Mouse (Mus musculus) lung, adult 2 months (tissue): ENCODE results near the gene Defb18. TPM values are rescaled to one million over a fixed set of nuclear protein-coding genes. Genes with fewer than 3 reads are reported as not detected.
"Not testable (repeated sequence)": the region's sequence is repeated elsewhere in the genome, so short reads cannot be mapped to it uniquely, and the experiment has no call there.

Experiments
- DNase-seq: peaks from one replicate; pipeline ENCODE4 v3.0.0; 2022
- H3K4me1 ChIP-seq: fragments of 200-500 bp; 2 replicates; pipeline ENCODE4 v1.6.1; 2011; ENCODE audit warnings: low read length; ENCODE audit not compliant: control insufficient read depth, insufficient read depth
- H3K4me3 ChIP-seq: fragments of 200-500 bp; replicated peaks from 2 replicates; pipeline ENCODE3; 2011; ENCODE audit warnings: low read depth, mild to moderate bottlenecking, control low read depth, low read length; ENCODE audit errors: extremely low read depth
- CTCF ChIP-seq: fragments of 200-500 bp; IDR thresholded peaks from 2 replicates; pipeline ENCODE4 v1.5.1; 2011; ENCODE audit warnings: mild to moderate bottlenecking, low read length, control low read depth; ENCODE audit not compliant: insufficient read depth
- POLR2A ChIP-seq: fragments of 200-500 bp; IDR thresholded peaks from 2 replicates; pipeline ENCODE4 v1.6.1; 2011; ENCODE audit warnings: low read depth, mild to moderate bottlenecking, control low read depth, low read length, borderline replicate concordance; ENCODE audit errors: extremely low read depth
- WGBS: fragments of 180-500 bp; shearing (Covaris S2); methylation state at CpG from one replicate; pipeline ENCODE4 v1.1.7; 2018; 5-methylcytosine and 5-hydroxymethylcytosine counted together
- polyA plus RNA-seq: library from polyadenylated mRNA; depleted of rRNA; stranded (reverse); fragments of >200 nt; gene quantifications from 2 replicates; pipeline ENCODE4 v1.2.3, GENCODE M21; 2012; rRNA removed

The Defb18 gene
- polyA plus RNA-seq = not detected in 2 replicates

DNA sequence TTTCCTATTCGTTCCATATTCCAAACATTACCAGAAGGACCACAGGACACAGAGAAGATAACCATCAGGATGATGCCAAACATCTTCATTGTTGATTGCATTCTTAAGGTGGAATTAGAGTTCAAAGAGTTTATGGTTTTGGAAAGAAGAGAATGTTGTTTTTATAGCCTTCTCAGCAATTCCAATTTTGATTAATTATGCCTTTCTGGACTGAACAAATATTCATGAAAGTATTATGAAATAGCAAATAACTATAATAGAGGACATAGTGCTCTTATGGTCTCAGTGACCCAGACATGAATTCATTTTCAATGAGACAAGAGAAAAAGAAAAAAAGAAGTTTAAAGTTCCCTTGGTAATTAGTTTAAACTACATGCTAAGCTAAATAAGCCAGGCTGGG lies at the start of gene Defb18:
Gene Defb18 (minus strand): TSS at position 101 of the 400 bp plus-strand sequence.
- no peaks in the 10 kb centered on the region for H3K4me1 ChIP-seq
- WGBS = 49% methylated on average over 1 of the region's 1 CpGs
- DNase-seq = no peak
- no peak for TF ChIP-seq CTCF
- TF ChIP-seq POLR2A = no peak
- no peak within 1 kb of the TSS for H3K4me3 ChIP-seq

DNA sequence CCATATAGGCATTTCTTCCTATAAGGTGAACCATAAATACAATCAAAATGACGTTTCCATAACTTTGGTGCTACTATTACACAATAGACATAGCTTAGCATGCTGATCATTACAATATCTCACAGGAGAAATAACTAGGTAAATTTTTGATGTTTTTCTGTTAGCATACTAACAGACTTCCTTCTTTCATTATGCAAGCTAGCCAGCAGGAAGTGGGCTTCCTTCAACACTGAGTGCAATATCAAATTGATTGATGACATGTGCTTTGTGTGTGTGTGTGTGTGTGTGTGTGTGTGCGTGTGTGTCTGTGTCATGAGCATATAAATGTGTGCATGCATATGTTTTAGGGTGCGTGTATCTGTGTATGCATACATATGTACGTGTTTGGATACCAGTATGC lies 33.9 kb upstream of the Defb18 start:
- TF ChIP-seq POLR2A (no peak), CTCF (no peak)
- Histone ChIP-seq H3K4me3 (no peak overlapping the region), H3K4me1 (no peaks in the 10 kb centered on the region)
- 59% methylated on average over 4 of the region's 4 CpGs for WGBS
- DNase-seq = no peak

DNA sequence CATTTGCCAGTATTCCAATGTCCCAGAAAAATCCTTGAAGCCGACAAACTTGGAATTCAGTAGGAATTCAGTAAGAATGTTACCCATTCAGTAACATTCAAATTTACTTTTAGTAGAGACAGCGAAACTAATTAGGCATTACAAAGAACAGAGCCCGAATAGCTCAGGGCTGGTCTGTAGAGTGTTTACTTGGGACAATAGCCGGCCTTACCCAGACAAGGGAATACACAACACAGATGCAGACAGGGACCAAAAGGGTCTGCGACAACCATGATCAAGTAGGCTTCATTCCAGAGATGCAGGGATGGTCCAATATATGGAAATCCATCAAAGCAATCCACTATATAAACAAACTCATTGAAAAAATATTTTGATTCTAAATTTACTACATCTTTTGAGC lies 31.6 kb upstream of the Defb18 start:
- Histone ChIP-seq H3K4me1 (no peaks in the 10 kb centered on the region), H3K4me3 (no peak overlapping the region)
- 82% methylated on average over 5 of the region's 5 CpGs for WGBS
- DNase-seq = no peak
- TF ChIP-seq CTCF = no peak
- TF ChIP-seq POLR2A = no peak

DNA sequence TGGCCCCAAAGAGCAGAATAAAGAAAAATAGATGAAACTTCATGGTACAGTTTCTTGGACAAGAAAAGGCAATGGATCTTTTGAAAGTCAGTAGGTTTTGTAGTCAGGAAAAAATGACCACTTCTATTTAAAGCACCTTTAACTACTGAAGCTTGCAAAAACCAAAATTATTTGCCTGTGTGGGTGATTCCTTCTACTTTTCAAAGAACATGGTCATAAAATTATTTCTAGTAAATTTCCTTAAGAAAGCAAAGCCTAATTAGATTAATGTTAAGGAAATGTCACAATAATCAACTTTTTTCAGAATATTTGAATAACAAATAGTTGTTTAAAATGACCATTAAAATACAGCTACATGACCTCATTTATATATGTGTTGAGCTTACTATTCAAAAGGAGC lies 27.8 kb upstream of the Defb18 start, which contains the start of gene Defb41:
Gene Defb41 (minus strand): TSS at position 101 of the 400 bp plus-strand sequence.
- TF ChIP-seq CTCF (no peak), POLR2A (no peak)
- H3K4me1 ChIP-seq = no peaks in the 10 kb centered on the region
- no peak within 1 kb of the TSS for H3K4me3 ChIP-seq
- no peak for DNase-seq

DNA sequence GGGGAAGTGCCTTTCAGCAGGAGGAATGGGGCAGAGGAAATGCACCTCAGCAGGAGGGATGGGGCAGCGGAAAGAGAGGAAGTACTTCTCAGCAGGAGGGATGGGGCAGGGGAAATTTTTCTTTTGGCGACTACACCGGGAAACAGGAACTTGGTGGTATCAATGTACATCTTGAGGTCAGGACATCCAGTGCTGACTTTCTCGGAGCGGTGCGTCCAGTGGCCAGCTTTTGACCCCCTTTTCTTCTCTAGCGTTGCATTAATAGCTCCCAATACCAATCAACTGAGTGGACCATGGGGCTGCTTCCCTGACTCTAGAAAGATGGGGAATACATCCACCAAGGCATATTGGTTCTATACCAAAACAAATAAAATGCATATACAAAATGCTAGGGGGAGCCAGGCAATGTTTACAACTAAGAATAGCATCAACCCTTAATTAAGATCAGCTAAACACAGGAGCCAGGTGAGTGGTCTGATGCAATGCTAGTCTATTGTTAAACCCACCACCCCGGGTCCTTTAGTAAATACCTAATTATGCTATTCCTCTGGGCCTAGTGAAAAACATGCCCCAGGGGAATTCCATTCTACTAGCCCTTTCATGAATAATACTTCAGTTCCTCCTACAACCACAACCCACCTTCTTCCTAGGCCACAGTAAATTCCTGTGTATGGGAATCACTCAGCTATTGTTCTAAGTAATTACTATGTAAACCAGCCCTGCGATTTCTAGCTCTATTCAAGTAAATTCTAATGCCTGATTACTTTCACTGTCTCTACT lies 8.7 kb upstream of the Defb18 start:
- H3K4me3 ChIP-seq, H3K4me1 ChIP-seq, DNase-seq: not testable (repeated sequence)
- 82% methylated on average over 9 of the region's 9 CpGs for WGBS

DNA sequence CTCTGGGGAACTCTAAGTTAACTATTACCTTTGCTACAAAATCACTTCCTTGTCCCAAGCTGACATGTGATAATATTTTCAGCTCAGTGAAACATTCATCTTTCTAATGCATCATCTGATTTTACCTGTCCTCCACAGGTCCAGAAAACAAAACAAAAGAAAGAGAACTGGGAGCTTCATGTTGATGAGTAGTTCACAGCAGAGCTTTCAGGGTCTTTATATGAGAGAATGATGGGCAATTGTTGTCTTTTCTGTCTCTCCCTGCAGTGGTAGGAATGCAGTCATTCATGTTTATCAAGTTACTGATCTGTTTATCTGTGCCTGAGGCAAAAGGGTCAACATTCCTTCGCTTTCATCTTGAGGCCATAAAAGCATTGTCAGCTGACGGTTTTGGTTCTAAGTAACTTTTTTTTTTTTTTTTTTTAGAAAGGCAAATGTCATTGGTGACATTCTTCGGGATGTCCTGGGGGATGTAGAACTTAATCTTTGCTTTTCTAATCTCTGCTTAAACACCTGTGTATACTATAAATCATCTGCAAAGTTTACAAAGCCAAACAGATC lies 13.8 kb downstream of the Defb18 start:
- WGBS = 18% methylated on average over 3 of the region's 3 CpGs
- no peak for TF ChIP-seq POLR2A
- TF ChIP-seq CTCF = no peak

DNA sequence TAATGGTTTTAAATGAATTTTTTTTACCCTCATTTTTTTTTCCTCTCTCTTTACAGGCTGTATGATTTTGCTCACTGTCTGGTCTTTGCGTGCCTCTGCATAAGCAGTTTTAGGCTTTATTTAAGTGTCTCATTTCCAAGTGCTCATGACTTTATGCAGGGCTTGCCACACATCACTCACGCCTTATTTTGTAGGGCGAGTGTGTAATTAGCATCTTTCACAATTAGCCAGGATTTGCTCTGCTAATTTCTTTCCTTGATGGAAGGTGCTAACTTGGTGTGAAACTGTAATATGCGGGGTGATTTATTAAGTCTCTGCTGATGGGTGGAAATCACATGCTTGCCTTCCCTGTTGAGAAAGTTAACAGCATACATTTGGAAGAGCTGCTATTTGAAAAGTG lies 45.5 kb downstream of the Defb18 start:
- no peaks in the 10 kb centered on the region for H3K4me1 ChIP-seq
- TF ChIP-seq POLR2A (no peak), CTCF (no peak)
- no peak for DNase-seq
- H3K4me3 ChIP-seq = no peak overlapping the region
- WGBS = 43% methylated on average over 4 of the region's 4 CpGs

More for the DNA sequence above, 13.8 kb downstream of the Defb18 start:
- Histone ChIP-seq H3K4me1 (no peaks in the 10 kb centered on the region), H3K4me3 (no peak overlapping the region)
- no peak for DNase-seq

DNA sequence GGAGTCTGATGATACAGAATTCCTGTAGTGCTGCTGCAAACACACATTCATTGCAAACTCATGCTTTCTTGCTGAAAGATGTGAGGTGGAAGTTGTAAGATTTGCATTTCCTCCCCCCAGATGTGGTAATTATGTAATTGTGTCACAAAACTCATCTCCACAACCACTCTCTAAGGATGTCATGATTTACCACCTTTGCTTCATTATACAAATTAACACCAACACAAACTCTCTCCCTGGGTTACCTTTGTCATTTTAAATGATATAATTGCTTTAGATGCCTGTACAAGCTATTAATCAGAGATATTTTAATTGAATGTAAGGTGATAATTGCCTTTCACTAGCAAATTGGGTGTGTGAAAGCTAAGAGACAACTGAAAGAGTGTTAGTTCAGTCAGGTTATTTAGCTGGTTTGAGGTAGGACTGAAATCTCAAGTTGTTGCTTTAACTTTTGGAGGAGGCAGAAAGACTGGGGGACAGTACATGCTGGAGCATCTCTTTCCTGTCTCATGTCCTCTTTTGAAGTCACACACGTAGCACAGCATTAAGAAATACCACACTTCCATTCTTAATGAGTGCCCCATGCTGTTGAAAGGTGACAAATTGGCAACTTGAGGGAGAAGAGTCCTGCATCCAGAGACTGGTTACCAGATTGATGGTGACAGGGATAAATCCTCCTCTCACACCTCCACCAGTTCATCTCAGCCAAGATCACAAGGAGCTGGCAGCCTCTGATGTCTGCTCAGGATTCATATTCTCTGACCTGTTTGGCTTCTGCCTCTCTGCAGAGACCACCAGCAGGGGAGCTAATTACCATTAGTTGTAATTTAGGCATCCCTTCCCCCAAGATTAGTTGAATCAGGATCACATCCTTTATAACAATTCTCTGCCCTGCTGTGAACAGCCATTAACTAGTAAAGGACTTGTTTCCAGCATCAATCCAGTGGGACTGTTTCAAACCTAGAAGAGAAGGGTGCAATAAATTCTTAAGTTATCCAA lies 46.2 kb downstream of the Defb18 start:
- 17% methylated on average over 1 of the region's 1 CpGs for whole genome bisulfite sequencing
- no peak for DNase-seq
- Histone ChIP-seq H3K4me1 (no peaks in the 10 kb centered on the region), H3K4me3 (no peak overlapping the region)
- TF ChIP-seq CTCF (no peak), POLR2A (no peak)

Other genes starting within 250 kb of the Defb18 start
- not detected in 2 replicates for gene Crisp4, start 91.5 kb downstream of the Defb18 start, polyA plus RNA-seq
- gene Defb41, start 27.7 kb upstream of the Defb18 start, polyA plus RNA-seq = not detected in 2 replicates